Mouse (Mus musculus): ENCODE results near the gene Pcdh9.

Gene Pcdh9

DNA sequence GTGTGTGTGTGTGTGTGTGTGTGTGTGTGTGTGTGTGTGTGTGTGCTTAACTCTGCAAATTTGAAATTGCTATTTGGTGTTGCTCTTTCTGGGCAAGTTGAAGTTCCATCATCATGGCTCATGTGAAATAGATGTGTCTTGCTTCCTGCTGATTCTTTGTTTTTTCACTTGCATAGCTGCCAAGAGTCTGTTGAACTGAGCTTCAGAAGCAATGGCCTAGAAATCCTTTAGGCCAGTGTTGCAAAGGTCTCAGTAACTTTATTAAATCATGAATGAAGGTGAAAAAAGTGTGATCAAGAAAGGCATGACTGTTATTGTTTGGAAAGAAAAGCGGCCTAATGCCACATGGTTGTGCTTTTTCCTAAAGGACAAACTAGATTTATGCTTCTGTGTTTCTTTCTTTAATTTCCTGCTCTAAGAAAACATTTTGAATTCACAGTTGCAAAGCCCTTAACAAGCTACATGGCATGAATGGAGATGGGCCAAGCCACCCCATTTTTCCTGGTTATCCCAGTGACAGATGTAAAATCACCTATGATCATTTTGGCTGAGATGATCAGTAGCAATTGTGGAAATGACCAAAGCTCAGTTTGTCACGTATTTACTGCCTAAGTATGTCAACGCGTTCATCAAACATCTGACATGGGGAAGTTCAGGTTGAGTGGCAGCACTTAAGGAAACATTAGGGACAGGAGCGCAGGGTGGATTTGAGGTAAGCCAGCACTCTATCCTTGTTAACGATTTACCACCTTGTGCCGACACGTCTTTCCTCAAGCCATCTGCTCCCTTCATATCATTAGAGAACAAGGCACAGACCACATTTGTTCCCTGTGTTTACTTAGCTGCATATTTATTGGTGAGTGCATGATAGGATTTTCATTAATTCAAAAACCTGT lies 850.9 kb downstream of the Pcdh9 start:
- no peak for DNase-seq (ENCODE audit: low read depth, low spot score)

DNA sequence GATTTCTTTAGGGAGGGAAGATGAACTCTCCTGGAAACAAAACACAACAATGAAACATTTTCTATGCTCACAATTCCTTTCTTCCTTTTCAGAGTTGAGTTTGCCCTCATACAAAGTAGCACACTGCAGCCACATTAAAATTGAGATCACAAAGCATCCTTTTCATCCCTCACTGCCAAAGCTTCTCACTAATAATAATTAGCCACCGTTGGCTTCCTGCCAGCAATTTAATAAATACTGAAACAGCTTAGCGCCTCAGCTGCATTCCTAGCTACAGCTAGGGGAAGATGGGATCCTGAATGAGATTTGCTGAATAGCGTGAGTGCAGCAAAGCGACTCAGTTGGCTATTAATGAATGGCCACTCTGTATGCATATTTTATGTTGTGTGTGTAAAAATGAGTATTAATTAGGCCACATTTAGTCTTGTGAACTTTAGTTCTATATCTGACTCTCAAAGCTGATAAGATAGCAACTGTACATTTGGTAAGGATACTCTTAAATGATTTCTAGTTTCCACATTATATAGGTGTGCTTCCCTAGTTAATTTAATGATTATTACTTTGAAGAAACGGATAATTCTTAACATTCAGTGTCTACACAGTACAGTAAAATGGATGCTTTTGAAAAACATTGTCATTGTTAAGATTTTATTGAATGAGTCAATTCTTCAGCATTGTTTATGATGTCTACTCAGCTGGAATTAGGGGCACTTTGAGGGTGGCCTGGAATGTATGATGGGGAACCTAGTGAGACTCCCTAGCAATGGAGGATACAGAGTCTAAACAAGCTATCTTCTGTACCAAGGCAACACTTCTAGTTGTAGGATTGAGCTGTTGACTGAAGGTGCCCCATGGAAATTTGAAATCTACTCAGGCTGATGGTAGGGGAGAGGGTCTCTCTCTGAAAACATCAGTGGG lies 881.1 kb downstream of the Pcdh9 start:
- no peak for DNase-seq (ENCODE audit: low read depth, low spot score)

All from retina, adult 2 months (tissue).